Mouse (Mus musculus) C2C12 (cell line): ENCODE results near the gene Zyx. TPM values are rescaled to one million over a fixed set of nuclear protein-coding genes. Genes with fewer than 3 reads are reported as not detected.

Experiments used
- H3K27me3 ChIP-seq: one replicate; pipeline ENCODE4 v1.6.1; 2011; ENCODE audit not compliant: control insufficient read depth, insufficient read depth, insufficient read length
- H3K36me3 ChIP-seq: one replicate; pipeline ENCODE4 v1.6.1; 2011; ENCODE audit not compliant: control insufficient read depth, insufficient read depth
- H3K4me3 ChIP-seq: one replicate; pipeline ENCODE4 v1.5.1; 2011; ENCODE audit warnings: mild to moderate bottlenecking, control low read depth; ENCODE audit not compliant: poor library complexity, insufficient read depth, severe bottlenecking
- H3K79me2 ChIP-seq: one replicate; pipeline ENCODE4 v1.6.1; 2011; ENCODE audit not compliant: control insufficient read depth, insufficient read depth
- H3K79me3 ChIP-seq: one replicate; pipeline ENCODE4 v1.6.1; 2011; ENCODE audit warnings: low read depth, control low read depth
- H3ac ChIP-seq: one replicate; pipeline ENCODE3; 2011; ENCODE audit warnings: low read depth; ENCODE audit not compliant: control insufficient read depth, insufficient read length
- CEBPB ChIP-seq: IDR thresholded peaks from one replicate; pipeline ENCODE4 v1.6.1; 2011; ENCODE audit warnings: low read depth, mild to moderate bottlenecking, control low read depth, moderate library complexity
- CTCF ChIP-seq: IDR thresholded peaks from one replicate; pipeline ENCODE4 v1.5.1; 2011; ENCODE audit not compliant: control insufficient read depth, insufficient read depth, insufficient read length
- FOSL1 ChIP-seq: IDR thresholded peaks from one replicate; pipeline ENCODE4 v1.8.0; 2011; ENCODE audit warnings: mild to moderate bottlenecking, low read length; ENCODE audit not compliant: poor library complexity, insufficient read depth, severe bottlenecking
- MAX ChIP-seq: IDR thresholded peaks from one replicate; pipeline ENCODE4 v1.6.1; 2011; ENCODE audit warnings: mild to moderate bottlenecking, control low read depth
- MYOD1 ChIP-seq: IDR thresholded peaks from one replicate; pipeline ENCODE4 v1.6.1; 2011; ENCODE audit warnings: low read depth; ENCODE audit not compliant: control insufficient read depth, insufficient read length
- MYOG ChIP-seq: IDR thresholded peaks from one replicate; pipeline ENCODE4 v1.6.1; 2011; ENCODE audit not compliant: control insufficient read depth, insufficient read length; ENCODE audit errors: extremely low read depth
- USF1 ChIP-seq: IDR thresholded peaks from one replicate; pipeline ENCODE4 v1.6.1; 2011; ENCODE audit warnings: low read depth, mild to moderate bottlenecking, control low read depth, moderate library complexity
- polyA plus RNA-seq: library from polyadenylated mRNA; unstranded; fragments of >200 nt; fragmentation: generic; extraction: Trizol; gene quantifications from one replicate; pipeline ENCODE4 v1.2.1, GENCODE M21; 2012; ENCODE audit warnings: missing spikeins

The Zyx gene
- polyA plus RNA-seq, 1 experiment, result 694 TPM

DNA sequence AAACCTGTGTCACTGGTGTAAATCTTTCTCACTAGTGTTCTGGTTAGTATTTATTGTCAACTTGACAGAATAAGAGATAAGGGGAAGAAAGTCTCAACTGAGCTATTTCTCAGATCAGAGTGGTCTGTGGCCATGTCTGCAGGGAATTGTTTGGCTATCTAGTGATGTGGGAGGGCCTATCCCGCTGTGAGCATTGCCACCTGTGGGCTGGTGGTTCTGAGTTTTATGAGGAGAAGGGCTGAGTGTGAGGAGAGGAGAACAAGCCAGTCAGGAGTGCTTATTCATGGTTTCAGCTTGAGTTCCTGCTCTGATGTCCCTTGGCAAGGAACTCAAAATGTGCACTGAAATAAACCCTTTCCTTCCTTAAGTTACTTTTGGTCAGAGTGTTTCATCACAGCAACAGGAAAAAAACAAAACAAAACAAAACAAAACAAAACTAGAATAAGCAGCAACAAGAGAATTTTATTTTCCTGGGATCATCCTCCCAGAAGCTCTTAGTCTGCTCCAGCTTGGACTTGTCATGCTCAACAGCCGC lies 42.4 kb downstream of the Zyx start:
- Histone ChIP-seq H3K36me3 (no peaks in the 10 kb centered on the region), H3ac (no peak overlapping the region)
- peak; percentile 3 for TF ChIP-seq MYOD1
- TF ChIP-seq CTCF, result no peak

DNA sequence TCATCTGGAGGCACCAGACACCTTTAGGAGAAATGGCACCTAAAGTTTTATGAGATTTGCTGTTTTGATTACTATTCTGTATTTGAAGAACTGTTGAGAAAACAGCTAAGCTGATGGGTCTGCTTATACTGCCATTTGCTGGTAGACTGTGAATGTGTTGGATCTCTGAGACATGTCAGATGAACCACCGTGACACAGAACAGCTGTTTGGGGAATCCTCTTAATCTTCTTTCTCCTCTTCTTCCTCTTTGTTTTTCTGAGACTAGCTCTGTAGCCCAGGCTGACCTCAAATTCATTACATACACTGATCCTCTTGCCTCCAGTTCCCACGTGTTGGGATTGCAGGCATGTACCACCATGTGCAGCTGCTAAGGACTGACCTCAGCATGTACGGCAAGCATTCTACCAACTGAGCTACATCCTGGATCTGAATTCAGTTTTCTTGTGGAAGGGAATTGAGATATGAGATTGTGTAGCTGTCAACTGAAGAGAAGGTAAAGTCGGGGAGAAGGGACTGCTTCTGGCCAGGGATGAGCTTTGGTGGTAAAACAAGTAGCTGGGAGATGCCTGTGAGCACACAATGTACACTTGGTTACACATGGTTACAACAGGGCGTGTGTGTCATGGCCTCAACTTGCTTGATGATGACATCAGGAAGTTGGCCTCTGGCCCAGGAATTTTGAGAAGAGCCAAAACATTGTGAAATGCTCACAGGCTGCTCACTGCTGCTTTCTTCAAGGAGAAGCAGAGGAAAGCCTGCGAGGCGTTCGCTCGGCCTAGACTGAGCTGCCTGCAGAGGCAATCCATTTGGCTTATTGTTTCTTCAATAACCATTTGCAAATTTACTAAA lies 46.8 kb downstream of the Zyx start:
- TF ChIP-seq FOSL1 (no peak), CEBPB (peak; percentile 95), USF1 (no peak), CTCF (no peak), MAX (peak; percentile 70)
- no peaks in the 10 kb centered on the region for H3K27me3 ChIP-seq

More for the DNA sequence above, 42.4 kb downstream of the Zyx start:
- Histone ChIP-seq H3K79me3 (no peaks in the 10 kb centered on the region), H3K27me3 (no peaks in the 10 kb centered on the region), H3K4me3 (no peak overlapping the region), H3K79me2 (no peaks in the 10 kb centered on the region)

DNA sequence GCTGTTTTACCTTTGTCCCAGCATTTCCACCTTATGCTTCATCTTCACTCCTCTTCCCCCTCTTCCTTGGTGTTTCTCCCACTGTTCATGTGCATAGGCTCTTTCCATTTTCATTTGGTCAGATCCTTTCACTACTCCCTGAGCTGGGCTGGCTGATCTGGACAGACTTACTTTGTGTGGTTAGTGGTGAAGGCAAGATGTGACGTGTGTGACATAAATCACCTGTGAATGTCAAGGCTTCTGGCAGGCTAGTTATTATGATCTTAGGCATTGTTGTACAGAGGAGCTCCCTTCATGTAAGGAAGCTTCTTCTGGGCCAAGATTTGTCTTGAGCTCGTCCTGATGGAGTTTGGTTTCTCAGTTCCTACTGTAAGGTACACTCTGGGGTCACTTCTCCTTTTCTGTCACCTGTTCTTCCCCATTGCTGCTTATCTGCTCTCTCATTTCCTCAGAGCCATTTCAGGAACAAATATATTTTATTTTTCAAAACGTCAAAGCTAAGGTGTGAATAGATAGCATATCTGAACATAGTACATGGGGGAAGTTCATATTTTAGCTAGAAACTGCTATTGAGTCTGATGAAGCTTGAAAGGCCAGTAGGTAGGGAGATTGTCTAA lies 47.7 kb downstream of the Zyx start:
- no peaks in the 10 kb centered on the region for H3K79me3 ChIP-seq
- no peak for TF ChIP-seq CTCF
- no peak for TF ChIP-seq FOSL1
- no peak for TF ChIP-seq MAX
- H3K36me3 ChIP-seq, result no peaks in the 10 kb centered on the region
- no peak overlapping the region for H3K4me3 ChIP-seq
- H3K27me3 ChIP-seq, result no peaks in the 10 kb centered on the region
- H3K79me2 ChIP-seq, result no peaks in the 10 kb centered on the region
- H3ac ChIP-seq, result no peak overlapping the region

More for the DNA sequence above, 46.8 kb downstream of the Zyx start:
- Histone ChIP-seq H3K36me3 (no peaks in the 10 kb centered on the region), H3K79me3 (no peaks in the 10 kb centered on the region), H3ac (no peak overlapping the region), H3K4me3 (no peak overlapping the region), H3K79me2 (no peaks in the 10 kb centered on the region)

DNA sequence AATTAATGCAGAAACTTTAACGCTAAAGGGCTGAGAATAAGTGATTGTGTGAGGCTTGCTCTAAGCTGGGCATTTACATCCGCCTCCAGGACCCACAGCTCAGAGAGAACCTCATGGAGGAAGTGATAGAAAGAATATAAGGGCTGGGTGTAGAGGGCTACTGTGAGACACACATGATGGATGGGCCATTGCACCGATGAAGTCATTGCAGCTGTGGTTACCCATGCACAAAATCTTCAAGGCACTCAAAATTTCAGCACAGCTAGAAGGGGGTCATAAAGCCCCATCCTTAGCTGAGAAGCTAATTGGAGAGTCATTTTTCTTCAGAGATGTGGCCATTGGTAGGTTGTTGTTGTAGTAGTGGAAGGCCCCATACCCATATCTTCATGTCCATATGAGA lies 48.9 kb downstream of the Zyx start:
- Histone ChIP-seq H3K79me3 (no peaks in the 10 kb centered on the region), H3K27me3 (no peaks in the 10 kb centered on the region), H3ac (no peak overlapping the region), H3K4me3 (no peak overlapping the region), H3K36me3 (no peaks in the 10 kb centered on the region), H3K79me2 (no peaks in the 10 kb centered on the region)
- TF ChIP-seq CTCF (no peak), MAX (no peak), MYOG (no peak), FOSL1 (no peak), MYOD1 (no peak), CEBPB (no peak), USF1 (no peak)

DNA sequence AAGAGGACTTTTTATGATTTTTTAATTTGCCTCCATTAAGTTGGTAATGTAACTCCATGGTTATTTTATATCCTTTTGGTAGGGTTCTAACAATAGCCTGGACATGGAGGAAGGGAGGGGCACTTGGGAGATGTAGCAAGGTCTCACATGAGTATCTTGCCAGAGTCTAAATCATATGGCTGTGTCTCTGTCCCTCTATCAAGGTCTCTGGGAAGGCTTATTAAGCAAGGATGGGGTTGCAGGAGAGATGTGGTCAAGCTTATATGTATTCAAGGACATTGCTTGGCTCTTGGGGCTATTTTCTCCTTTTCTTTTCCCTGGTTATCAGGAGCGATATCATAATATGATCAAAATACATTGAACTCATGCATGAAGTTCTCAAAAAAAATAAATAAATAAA lies 49.6 kb downstream of the Zyx start:
- Histone ChIP-seq H3ac (no peak overlapping the region), H3K79me2 (no peaks in the 10 kb centered on the region), H3K4me3 (no peak overlapping the region), H3K79me3 (no peaks in the 10 kb centered on the region), H3K36me3 (no peaks in the 10 kb centered on the region), H3K27me3 (no peaks in the 10 kb centered on the region)
- no peak for TF ChIP-seq MAX
- no peak for TF ChIP-seq CEBPB
- TF ChIP-seq MYOG, result no peak
- TF ChIP-seq CTCF, result no peak
- no peak for TF ChIP-seq MYOD1
- no peak for TF ChIP-seq USF1
- no peak for TF ChIP-seq FOSL1

DNA sequence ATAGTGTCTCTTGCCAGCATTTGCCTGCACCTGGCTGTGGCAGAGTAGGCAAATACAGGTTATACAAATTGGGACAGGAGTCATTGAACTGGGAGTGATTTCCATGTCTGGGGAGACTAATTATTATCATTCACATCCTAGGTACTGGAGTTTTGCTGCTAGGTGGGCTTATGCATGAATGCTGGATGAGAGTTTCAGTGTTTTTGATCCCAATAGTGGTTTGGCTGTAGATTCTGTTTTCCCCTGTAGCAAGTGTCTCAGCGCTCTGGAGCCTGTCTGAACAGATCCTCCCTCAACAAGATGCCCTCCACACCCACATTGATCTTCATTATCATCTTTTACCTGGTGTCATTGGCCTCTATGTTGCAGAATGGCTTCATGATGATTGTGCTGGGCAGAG lies 50.5 kb downstream of the Zyx start, which contains the start of gene Tas2r143:
Gene Tas2r143 (plus strand): TSS at position 301 of the 400 bp plus-strand sequence.
- Histone ChIP-seq H3K4me3 (no peak within 1 kb of the TSS), H3ac (no peak within 1 kb of the TSS), H3K27me3 (no peaks in the 10 kb centered on the region), H3K36me3 (no peaks in the 10 kb centered on the region), H3K79me3 (no peaks in the 10 kb centered on the region), H3K79me2 (no peaks in the 10 kb centered on the region)
- TF ChIP-seq CTCF (no peak), MYOG (no peak), MYOD1 (no peak), MAX (no peak)
